Mouse (Mus musculus) lung, postnatal 0 days (tissue): ENCODE results near the gene Tbrg4.

Source experiments
- CTCF ChIP-seq: IDR thresholded peaks from 2 replicates; pipeline ENCODE4 v1.5.1; 2016; ENCODE audit warnings: antibody characterized with exemption, mild to moderate bottlenecking
- EP300 ChIP-seq: IDR thresholded peaks from 2 replicates; pipeline ENCODE4 v1.6.1; 2016; ENCODE audit warnings: antibody characterized with exemption, mild to moderate bottlenecking, control low read depth

DNA sequence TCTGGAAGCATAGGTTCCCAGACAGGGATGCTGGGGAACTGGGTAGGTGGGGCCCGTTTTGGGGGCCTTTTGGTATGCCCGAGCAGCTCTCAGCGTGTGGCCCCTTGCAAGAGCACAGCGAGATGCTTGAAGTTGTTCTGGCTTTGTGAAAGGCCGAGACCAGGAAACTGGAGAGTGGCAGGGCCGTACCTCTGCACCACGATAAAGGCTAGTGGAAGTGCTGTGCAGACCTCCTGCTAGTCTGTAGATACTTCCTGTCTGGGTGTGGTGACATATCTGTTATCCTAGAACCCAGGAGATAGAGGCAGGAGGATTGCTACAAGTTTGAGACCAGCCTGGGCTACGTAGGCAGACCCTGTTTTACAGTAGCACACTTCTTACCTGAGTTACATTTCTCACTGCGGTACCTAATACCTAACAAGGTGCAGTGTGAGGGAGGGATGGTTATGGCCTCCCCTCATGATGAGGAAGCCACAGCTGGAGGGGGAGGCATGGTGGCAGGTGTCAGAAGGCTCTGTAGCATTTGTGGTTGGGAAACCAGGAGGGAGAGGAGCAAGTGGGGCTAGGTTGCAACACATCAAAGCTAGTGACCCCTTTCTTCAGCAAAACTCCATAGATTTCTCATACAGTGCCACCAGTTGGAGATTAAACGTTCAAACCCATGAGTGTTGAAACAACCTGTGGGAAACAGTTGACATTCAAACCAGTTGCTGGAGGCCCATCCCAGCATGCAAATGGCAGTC is 34.8 kb downstream of the Tbrg4 start:
- TF ChIP-seq CTCF (no peak), EP300 (no peak)
